Mouse (Mus musculus) layer of hippocampus, adult 8-10 months (tissue): ENCODE data around the gene Hrct1. TPM values are rescaled to one million over a fixed set of nuclear protein-coding genes. Genes with fewer than 3 reads are reported as not detected.

Experiments
- DNase-seq, 2 experiments: peaks; one replicate each; pipeline ENCODE4 v3.0.0; 2022; ENCODE audit warnings: low spot score in 2 of 2
- total RNA-seq, 4 experiments: library from RNA; stranded (reverse); gene quantifications; 2 replicates each; pipeline ENCODE4 v1.2.4; 2022

The Hrct1 gene
- total RNA-seq, 4 experiments from 2014 or later, result 0.53 to 1.3 (median 0.93) TPM

DNA sequence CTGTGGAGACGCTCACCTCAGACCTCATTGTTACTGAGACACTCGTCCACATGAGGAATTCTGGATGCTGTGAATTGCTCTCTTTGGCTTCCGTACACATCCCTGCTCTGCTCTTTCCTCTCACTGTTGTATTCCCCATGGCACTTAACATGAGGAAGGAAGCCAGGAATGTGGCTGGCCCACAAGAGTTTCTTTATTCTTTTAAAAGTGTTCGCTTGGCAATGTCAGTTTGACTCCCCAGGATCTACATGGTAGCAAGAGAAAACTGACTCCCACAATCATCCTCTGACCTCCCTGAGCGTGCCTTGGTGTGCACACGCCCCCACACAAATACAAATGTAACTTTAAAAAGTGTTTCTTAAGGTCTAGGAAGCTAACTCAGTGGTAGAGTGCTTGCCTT lies 44.6 kb downstream of the Hrct1 start:
- no peak for DNase-seq

GRCm38 (mm10) chr4:43772304-43772703 lies 45.3 kb downstream of the Hrct1 start:
- no peak for DNase-seq

Other genes with a start within 250 kb of the Hrct1 start
- gene Sit1, start 243.5 kb upstream of the Hrct1 start, total RNA-seq, result not detected
- 10 to 100 TPM; 22.1 to 30.0 (median 27.6) TPM for gene Ccdc107, start 234.3 kb upstream of the Hrct1 start, total RNA-seq
- gene Arhgef39, start 227.5 kb upstream of the Hrct1 start, total RNA-seq, result 1 to 10 TPM in 1 of 4 experiments, not detected in 3; 1.0 TPM
- under 1 TPM in 1 of 4 experiments, not detected in 3; 0.65 TPM for gene Car9, start 220.2 kb upstream of the Hrct1 start, total RNA-seq
- 1 to 10 TPM; 6.7 to 9.4 (median 9.0) TPM for gene Tpm2, start 203.4 kb upstream of the Hrct1 start, total RNA-seq
- gene Creb3, start 164.9 kb upstream of the Hrct1 start, total RNA-seq, result 10 to 100 TPM; 63.3 to 89.5 (median 69.0) TPM
- gene Tln1, start 164.5 kb upstream of the Hrct1 start, total RNA-seq, result 10 to 100 TPM; 39.3 to 62.9 (median 50.6) TPM
- gene Rgp1, start 148.5 kb upstream of the Hrct1 start, total RNA-seq, result 10 to 100 TPM; 46.2 to 69.0 (median 51.0) TPM
- gene Gba2, start 148.3 kb upstream of the Hrct1 start, total RNA-seq, result 10 to 100 TPM; 58.7 to 64.7 (median 60.9) TPM
- not detected for gene Msmp, start 142.7 kb upstream of the Hrct1 start, total RNA-seq
- 10 to 100 TPM; 54.6 to 68.4 (median 59.4) TPM for gene Npr2, start 95.3 kb upstream of the Hrct1 start, total RNA-seq
- gene Spag8, start 73.6 kb upstream of the Hrct1 start, total RNA-seq, result 1 to 10 TPM; 1.5 to 2.7 (median 2.0) TPM
- 10 to 100 TPM; 25.3 to 39.2 (median 37.6) TPM for gene Hint2, start 70.7 kb upstream of the Hrct1 start, total RNA-seq
- 10 to 100 TPM; 66.0 to 71.0 (median 68.4) TPM for gene Tmem8b, start 58.2 kb upstream of the Hrct1 start, total RNA-seq
- 1 to 10 TPM in 3 of 4 experiments, under 1 TPM in 1; 0.84 to 1.5 (median 1.1) TPM for gene Fam221b, start 58.0 kb upstream of the Hrct1 start, total RNA-seq
- gene Olfr70, start 26.4 kb upstream of the Hrct1 start, total RNA-seq, result not detected
- gene Olfr71, start 16.9 kb upstream of the Hrct1 start, total RNA-seq, result not detected
- gene Spaar, start 2.8 kb downstream of the Hrct1 start, total RNA-seq, result 1 to 10 TPM in 2 of 4 experiments, under 1 TPM in 2; 0.50 to 1.2 (median 0.94) TPM
- gene Olfr159, start 43.8 kb downstream of the Hrct1 start, total RNA-seq, result not detected
- not detected for gene Olfr156, start 96.7 kb downstream of the Hrct1 start, total RNA-seq
- not detected for gene Olfr157, start 113.0 kb downstream of the Hrct1 start, total RNA-seq
- gene Olfr155, start 124.4 kb downstream of the Hrct1 start, total RNA-seq, result not detected
- gene Reck, start 148.3 kb downstream of the Hrct1 start, total RNA-seq, result 10 to 100 TPM in 1 of 4 experiments, 1 to 10 TPM in 3; 7.3 to 10.3 (median 7.8) TPM
- 1 to 10 TPM; 2.1 to 5.8 (median 4.5) TPM for gene Glipr2, start 230.2 kb downstream of the Hrct1 start, total RNA-seq